Mouse (Mus musculus) hindbrain, embryonic 16.5 days (tissue): ENCODE measurements around the gene Il1r2. TPM values are rescaled to one million over a fixed set of nuclear protein-coding genes. Genes with fewer than 3 reads are reported as not detected.

Experiments
- ATAC-seq: fragments of 200-750 bp; cut with Nextera tagmentation; 2 replicates; pipeline ENCODE4 v1.8.0; 2017; ENCODE audit warnings: moderate TSS enrichment, moderate library complexity
- H3K27ac ChIP-seq: fragments of 300-500 bp; sonication (generic); 2 replicates; pipeline ENCODE4 v1.5.1; 2014; ENCODE audit warnings: low read depth, mild to moderate bottlenecking, control low read depth, low read length, moderate library complexity
- H3K27me3 ChIP-seq: fragments of 300-500 bp; sonication (generic); replicated peaks from 2 replicates; pipeline ENCODE4 v1.6.1; 2014; ENCODE audit warnings: low read length; ENCODE audit not compliant: control insufficient read depth, insufficient read depth
- H3K36me3 ChIP-seq: fragments of 300-500 bp; sonication (generic); 2 replicates; pipeline ENCODE4 v1.6.1; 2014; ENCODE audit warnings: mild to moderate bottlenecking, low read length, moderate library complexity, mixed read lengths; ENCODE audit not compliant: control insufficient read depth, insufficient read depth
- H3K4me1 ChIP-seq: fragments of 300-500 bp; sonication (generic); 2 replicates; pipeline ENCODE4 v1.6.1; 2014; ENCODE audit warnings: low read depth, low read length; ENCODE audit not compliant: control insufficient read depth, insufficient read depth
- H3K4me2 ChIP-seq: fragments of 300-500 bp; sonication (generic); 2 replicates; pipeline ENCODE4 v1.6.1; 2014; ENCODE audit warnings: mild to moderate bottlenecking, low read length, control low read depth, moderate library complexity
- H3K4me3 ChIP-seq: fragments of 300-500 bp; sonication (generic); 2 replicates; pipeline ENCODE4 v1.5.1; 2014; ENCODE audit warnings: mild to moderate bottlenecking, low read length, control low read depth, moderate library complexity
- H3K9ac ChIP-seq: fragments of 300-500 bp; sonication (generic); 2 replicates; pipeline ENCODE4 v1.6.1; 2014; ENCODE audit warnings: low read depth, mild to moderate bottlenecking, control low read depth, low read length, moderate library complexity
- H3K9me3 ChIP-seq: fragments of 300-500 bp; sonication (generic); 2 replicates; pipeline ENCODE4 v1.6.1; 2014; ENCODE audit warnings: mild to moderate bottlenecking, low read length, moderate library complexity; ENCODE audit not compliant: control insufficient read depth
- WGBS: fragments of 180-500 bp; shearing (Covaris S2); extraction: QIAGEN DNeasy Blood & Tissue Kit; methylation state at CpG from one replicate; pipeline ENCODE4 v1.1.7; 2014; 5-methylcytosine and 5-hydroxymethylcytosine counted together
- polyA plus RNA-seq: library from polyadenylated mRNA; unstranded; fragments of >200 nt; fragmentation: Nextera tagmentation; extraction: Ambion mirVana; gene quantifications from 2 replicates; pipeline ENCODE4 v1.2.1, GENCODE M21; 2015

Il1r2 gene
- polyA plus RNA-seq, 1 experiment from 2014 or later, result 1.2 TPM

DNA sequence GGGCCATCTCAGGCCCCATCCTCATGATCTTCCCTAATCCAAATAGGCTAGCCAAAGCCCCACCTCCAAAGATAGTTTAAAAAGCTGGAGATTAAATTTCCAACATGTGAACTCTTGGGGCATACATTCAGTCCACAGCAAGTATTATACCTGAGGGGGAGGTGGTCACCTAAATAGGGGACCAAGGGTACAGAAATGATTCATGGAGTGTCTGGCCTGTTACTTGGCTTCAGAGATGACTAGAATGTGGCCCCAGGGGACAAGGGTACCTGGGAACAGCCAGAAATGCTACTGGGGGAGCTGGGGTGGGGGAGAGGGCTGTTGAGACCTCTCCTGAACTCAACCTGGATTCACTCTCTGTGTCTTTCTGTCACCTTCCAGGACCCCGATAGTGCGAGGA lies 3.4 kb downstream of the Il1r2 start:
- Histone ChIP-seq H3K4me2 (no peak overlapping the region), H3K9ac (no peak overlapping the region), H3K27me3 (no peaks in the 10 kb centered on the region), H3K4me3 (no peak overlapping the region), H3K27ac (no peak overlapping the region), H3K4me1 (no peaks in the 10 kb centered on the region), H3K36me3 (no peaks in the 10 kb centered on the region), H3K9me3 (no peaks in the 10 kb centered on the region; the same call in 1 of the 2 replicates)
- 97% methylated on average over 2 of the region's 2 CpGs for WGBS
- ATAC-seq, result no peak

DNA sequence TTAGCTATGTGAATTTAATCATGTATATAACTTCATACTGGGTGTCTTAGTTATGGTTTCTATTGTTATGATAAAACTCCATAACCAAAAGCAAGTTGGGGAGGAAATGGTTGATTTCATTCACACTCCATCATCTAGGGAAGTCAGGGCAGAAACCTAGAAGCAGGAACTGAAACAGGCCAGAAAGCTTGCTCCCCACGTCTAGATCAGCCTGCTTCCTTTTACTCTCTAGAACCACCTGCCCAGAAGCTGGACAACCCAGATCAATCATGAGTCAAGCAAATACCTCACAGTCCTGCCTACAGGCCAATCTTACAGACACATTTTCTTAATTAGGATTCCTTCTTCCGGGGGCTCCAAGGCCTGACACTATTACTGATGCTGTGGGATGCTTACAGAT lies 7.2 kb downstream of the Il1r2 start:
- WGBS, result 63% methylated on average over 2 of the region's 2 CpGs
- no peak for ATAC-seq
- H3K27ac ChIP-seq, result no peak overlapping the region
- H3K4me3 ChIP-seq, result no peak overlapping the region
- H3K4me1 ChIP-seq, result peaks cover 4% of the 10 kb centered on the region
- H3K9me3 ChIP-seq, result no peaks in the 10 kb centered on the region; the same call in 1 of the 2 replicates
- no peaks in the 10 kb centered on the region; the same call in 1 of the 2 replicates for H3K27me3 ChIP-seq
- H3K9ac ChIP-seq, result no peak overlapping the region
- no peak overlapping the region for H3K4me2 ChIP-seq
- no peaks in the 10 kb centered on the region for H3K36me3 ChIP-seq

DNA sequence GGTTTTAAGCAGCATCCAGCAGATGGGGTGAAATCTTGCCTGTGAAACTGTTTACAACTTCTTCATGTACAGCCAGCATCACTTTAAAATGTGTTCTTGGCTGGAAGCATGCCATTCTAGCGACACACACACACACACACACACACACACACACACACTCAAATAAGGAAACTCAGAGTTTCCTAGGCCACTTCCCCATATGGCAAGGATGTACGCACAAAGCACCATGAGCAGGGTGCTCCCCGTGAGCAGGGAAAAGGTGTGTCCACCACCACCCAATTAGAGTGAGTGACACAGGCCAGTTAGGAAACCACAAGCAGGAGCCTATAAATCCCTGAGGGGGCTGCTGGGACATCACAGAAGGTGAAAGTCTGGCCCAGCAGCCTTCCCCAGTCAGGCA lies 10.5 kb downstream of the Il1r2 start:
- no peak overlapping the region for H3K9ac ChIP-seq
- no peaks in the 10 kb centered on the region for H3K36me3 ChIP-seq
- no peak overlapping the region for H3K4me3 ChIP-seq
- H3K4me1 ChIP-seq, result peaks cover 4% of the 10 kb centered on the region
- H3K4me2 ChIP-seq, result peak overlapping the region; percentile 92
- H3K27ac ChIP-seq, result no peak overlapping the region
- 63% methylated on average over 3 of the region's 3 CpGs for WGBS
- no peaks in the 10 kb centered on the region for H3K9me3 ChIP-seq
- no peaks in the 10 kb centered on the region; the same call in 1 of the 2 replicates for H3K27me3 ChIP-seq
- ATAC-seq, result no peak

DNA sequence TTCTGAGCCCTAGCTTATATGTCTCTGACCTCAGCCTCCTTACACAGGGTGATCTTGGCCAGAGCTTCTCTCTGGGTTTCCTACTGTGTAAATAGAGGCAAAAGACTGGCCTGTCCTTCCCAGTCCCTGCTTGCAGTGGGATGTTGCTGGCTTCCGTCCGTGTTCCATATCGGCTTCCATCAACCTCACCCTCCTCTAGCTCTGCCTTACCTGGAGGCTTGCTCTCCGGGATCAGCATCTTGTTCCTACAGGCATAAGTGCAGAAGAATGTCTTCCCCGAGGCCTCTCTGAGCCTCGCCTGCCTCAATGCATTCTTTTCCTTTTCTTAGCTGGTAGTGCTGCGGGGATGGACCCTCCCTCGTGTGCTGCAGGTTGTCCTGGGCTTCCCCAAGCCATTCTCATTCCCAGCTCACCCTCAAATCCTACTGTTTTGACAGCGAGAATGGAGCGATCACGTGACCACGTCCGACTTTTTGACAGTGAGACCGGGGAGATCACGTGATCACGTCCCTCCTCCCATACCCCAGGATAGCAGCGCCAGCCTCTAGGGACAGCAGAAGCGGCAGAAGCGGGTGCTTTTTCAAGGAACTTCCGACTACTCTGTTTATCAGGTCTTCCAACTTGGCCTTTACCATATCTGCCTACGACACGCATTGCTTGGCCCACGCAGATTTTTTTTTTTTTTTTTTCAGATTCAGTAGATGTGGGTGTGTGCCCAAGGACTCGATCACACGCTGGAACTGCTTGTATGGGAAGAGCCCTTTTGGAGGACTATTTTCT lies 11.7 kb downstream of the Il1r2 start:
- Histone ChIP-seq H3K4me1 (peaks cover 4% of the 10 kb centered on the region), H3K4me2 (peak overlapping the region; percentile 92), H3K9ac (peak overlapping the region; percentile 68), H3K36me3 (no peaks in the 10 kb centered on the region), H3K27ac (0 out of 2 replicates have a peak overlapping the region, but pooled peaks have one; percentile 40), H3K4me3 (peak overlapping the region; percentile 52), H3K27me3 (no peaks in the 10 kb centered on the region; the same call in 1 of the 2 replicates), H3K9me3 (no peaks in the 10 kb centered on the region)
- peak; percentile 88 for ATAC-seq
- 4% methylated on average over 25 of the region's 25 CpGs for whole genome bisulfite sequencing

GRCm38 (mm10) chr1:40091160-40091559 lies 17.3 kb downstream of the Il1r2 start:
- H3K27me3 ChIP-seq, result no peaks in the 10 kb centered on the region
- H3K27ac ChIP-seq, result no peak overlapping the region
- WGBS, result 90% methylated on average over 9 of the region's 9 CpGs
- ATAC-seq, result no peak
- no peak overlapping the region for H3K4me2 ChIP-seq
- no peaks in the 10 kb centered on the region for H3K9me3 ChIP-seq
- no peak overlapping the region for H3K4me3 ChIP-seq
- no peak overlapping the region for H3K9ac ChIP-seq
- no peaks in the 10 kb centered on the region for H3K36me3 ChIP-seq
- no peaks in the 10 kb centered on the region for H3K4me1 ChIP-seq

DNA sequence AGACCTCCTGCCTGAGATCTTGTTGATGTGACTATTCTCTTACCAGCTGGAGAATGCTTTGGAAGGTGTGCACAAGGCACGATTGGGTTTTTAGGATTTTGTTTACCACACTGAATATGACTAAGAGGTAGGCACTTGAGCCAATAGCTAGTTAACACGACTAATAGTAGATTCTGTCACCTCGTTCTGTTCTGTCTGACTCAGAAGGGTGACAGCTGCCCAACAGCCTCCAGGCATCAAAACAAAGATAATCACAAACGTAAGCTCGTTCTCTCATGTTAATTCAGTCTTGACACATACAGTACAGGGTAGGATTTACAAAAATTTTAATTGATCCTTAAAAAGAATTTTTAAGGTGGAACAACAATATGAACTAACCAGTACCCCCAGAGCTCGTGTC lies 18.7 kb downstream of the Il1r2 start:
- H3K27me3 ChIP-seq, result no peaks in the 10 kb centered on the region
- no peaks in the 10 kb centered on the region for H3K4me1 ChIP-seq
- ATAC-seq, result no peak
- no peak overlapping the region for H3K27ac ChIP-seq
- no peak overlapping the region for H3K9ac ChIP-seq
- WGBS, result 61% methylated on average over 6 of the region's 6 CpGs
- no peak overlapping the region for H3K4me2 ChIP-seq
- H3K9me3 ChIP-seq, result no peaks in the 10 kb centered on the region
- H3K36me3 ChIP-seq, result no peaks in the 10 kb centered on the region
- no peak overlapping the region for H3K4me3 ChIP-seq

DNA sequence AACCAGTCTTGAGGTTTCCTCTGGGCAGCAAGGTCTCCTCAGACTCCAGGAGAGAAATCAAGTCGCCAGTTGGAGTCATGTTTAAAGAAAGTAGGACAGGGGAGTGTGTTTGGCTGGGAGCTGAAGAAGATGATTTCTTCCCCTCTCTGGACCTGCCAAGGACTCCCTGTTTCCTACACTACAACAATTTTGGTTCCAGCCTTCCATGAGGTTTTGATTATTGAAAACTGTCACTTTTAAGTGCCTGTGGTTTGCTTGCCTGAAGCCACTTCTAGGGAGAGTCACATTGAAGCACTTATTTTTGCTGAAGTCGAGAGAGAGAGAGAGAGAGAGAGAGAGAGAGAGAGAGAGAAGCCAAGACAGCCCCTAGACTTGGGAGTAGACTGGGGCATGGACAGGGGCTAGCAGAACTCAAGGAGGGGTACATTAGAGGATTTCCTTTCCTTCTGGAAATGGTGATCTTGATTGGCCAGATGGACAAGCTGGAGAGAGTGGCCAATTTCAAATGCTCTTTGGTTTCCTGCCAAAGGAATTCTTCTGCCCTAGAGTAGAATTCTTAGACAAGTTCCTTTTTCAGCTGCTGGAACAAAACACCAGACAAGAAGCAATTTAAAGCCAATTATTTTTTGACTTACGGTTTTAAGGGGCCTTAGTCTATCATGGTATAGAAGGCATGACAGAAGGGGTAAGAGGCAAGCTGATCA lies 20.9 kb downstream of the Il1r2 start:
- 82% methylated on average over 3 of the region's 3 CpGs for WGBS
- Histone ChIP-seq H3K9ac (no peak overlapping the region), H3K27ac (no peak overlapping the region), H3K4me1 (no peaks in the 10 kb centered on the region), H3K36me3 (no peaks in the 10 kb centered on the region), H3K27me3 (no peaks in the 10 kb centered on the region), H3K9me3 (no peaks in the 10 kb centered on the region), H3K4me2 (no peak overlapping the region), H3K4me3 (no peak overlapping the region)
- ATAC-seq, result no peak

DNA sequence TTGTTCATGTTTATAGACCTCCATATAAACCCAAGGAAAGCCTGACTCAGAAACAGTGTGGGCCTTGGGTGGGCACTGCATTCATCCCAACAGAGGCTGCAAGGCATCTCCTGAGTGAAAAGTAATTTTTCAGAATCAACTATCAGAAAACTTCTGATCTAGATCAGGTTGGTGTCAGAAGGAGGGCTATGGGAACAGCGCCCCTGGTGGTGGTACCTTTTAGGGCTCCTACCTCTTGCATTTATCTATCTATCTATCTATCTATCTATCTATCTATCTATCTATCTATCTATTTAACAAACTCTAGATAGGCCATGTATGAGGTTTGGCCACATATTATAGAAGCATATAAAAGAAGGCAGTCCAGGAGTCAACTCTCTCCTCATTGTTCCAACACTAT lies 21.7 kb downstream of the Il1r2 start:
- H3K36me3 ChIP-seq, result no peaks in the 10 kb centered on the region
- no peaks in the 10 kb centered on the region for H3K27me3 ChIP-seq
- H3K9ac ChIP-seq, result no peak overlapping the region
- H3K4me2 ChIP-seq, result no peak overlapping the region
- H3K27ac ChIP-seq, result no peak overlapping the region
- no peak overlapping the region for H3K4me3 ChIP-seq
- 29% methylated on average over 1 of the region's 1 CpGs for WGBS
- H3K9me3 ChIP-seq, result no peaks in the 10 kb centered on the region
- no peaks in the 10 kb centered on the region for H3K4me1 ChIP-seq
- no peak for ATAC-seq

GRCm38 (mm10) chr1:40106306-40106705 lies 32.4 kb downstream of the Il1r2 start:
- Histone ChIP-seq H3K4me2 (no peak overlapping the region), H3K9me3 (no peaks in the 10 kb centered on the region), H3K4me3 (no peak overlapping the region), H3K36me3 (no peaks in the 10 kb centered on the region), H3K9ac (no peak overlapping the region), H3K27me3 (no peaks in the 10 kb centered on the region), H3K27ac (no peak overlapping the region), H3K4me1 (no peaks in the 10 kb centered on the region)
- ATAC-seq, result no peak
- WGBS, result 78% methylated on average over 4 of the region's 4 CpGs
